Mouse (Mus musculus) CD4-positive, CD25-positive, alpha-beta regulatory T cell, adult 4 months (primary cell): Measurements from ENCODE around the gene Galnt16. TPM values are rescaled to one million over a fixed set of nuclear protein-coding genes. Genes with fewer than 3 reads are reported as not detected.

Source experiments
- ATAC-seq: one replicate; pipeline ENCODE4 v1.8.0; 2017
- polyA plus RNA-seq, 2 experiments: library from polyadenylated mRNA; unstranded; fragments of 100-300 nt; shearing (Covaris generic); gene quantifications; one replicate each; pipeline ENCODE4 v1.2.1; 2017

The Galnt16 gene
- polyA plus RNA-seq, 2 experiments from 2014 or later: 1.2 TPM; not detected in 1

- ATAC-seq: no peak
Observed at GRCm38 (mm10) chr12:80531585-80531984, 13.5 kb downstream of the Galnt16 start.

- ATAC-seq: no peak
Observed at GRCm38 (mm10) chr12:80533876-80534275, 15.8 kb downstream of the Galnt16 start.

- ATAC-seq: no peak
Observed at GRCm38 (mm10) chr12:80537313-80537712, 19.2 kb downstream of the Galnt16 start.

- ATAC-seq: no peak
Observed at GRCm38 (mm10) chr12:80538311-80538710, 20.2 kb downstream of the Galnt16 start.

GRCm38 (mm10) chr12:80545310-80545709, 27.2 kb downstream of the Galnt16 start:
- no peak for ATAC-seq

GRCm38 (mm10) chr12:80549646-80550045, 31.6 kb downstream of the Galnt16 start:
- no peak for ATAC-seq

- ATAC-seq: no peak
Observed at GRCm38 (mm10) chr12:80553157-80553556, 35.1 kb downstream of the Galnt16 start.

GRCm38 (mm10) chr12:80554312-80554711, 36.2 kb downstream of the Galnt16 start:
- ATAC-seq: no peak

- no peak for ATAC-seq
Observed at GRCm38 (mm10) chr12:80561904-80562303, 43.8 kb downstream of the Galnt16 start.

- no peak for ATAC-seq
Observed at GRCm38 (mm10) chr12:80562793-80563192, 44.7 kb downstream of the Galnt16 start.

- no peak for ATAC-seq
Observed at GRCm38 (mm10) chr12:80564990-80565389, 46.9 kb downstream of the Galnt16 start.

- ATAC-seq: no peak
Observed at GRCm38 (mm10) chr12:80565793-80566192, 47.7 kb downstream of the Galnt16 start.

- no peak for ATAC-seq
Observed at GRCm38 (mm10) chr12:80566502-80566901, 48.4 kb downstream of the Galnt16 start.

GRCm38 (mm10) chr12:80567375-80567774, 49.3 kb downstream of the Galnt16 start:
- no peak for ATAC-seq

GRCm38 (mm10) chr12:80569561-80569960, 51.5 kb downstream of the Galnt16 start:
- no peak for ATAC-seq

GRCm38 (mm10) chr12:80574318-80574717, 56.2 kb downstream of the Galnt16 start:
- ATAC-seq: no peak

- no peak for ATAC-seq
Observed at GRCm38 (mm10) chr12:80574825-80575371, 56.8 kb downstream of the Galnt16 start.

- ATAC-seq: no peak
Observed at GRCm38 (mm10) chr12:80577049-80577448, 59.0 kb downstream of the Galnt16 start.

- ATAC-seq: no peak
Observed at GRCm38 (mm10) chr12:80581357-80581756, 63.3 kb downstream of the Galnt16 start.

- no peak for ATAC-seq
Observed at GRCm38 (mm10) chr12:80584973-80585372, 66.9 kb downstream of the Galnt16 start.

- ATAC-seq: no peak
Observed at GRCm38 (mm10) chr12:80594141-80594540, 76.1 kb downstream of the Galnt16 start.

GRCm38 (mm10) chr12:80594781-80595180, 76.7 kb downstream of the Galnt16 start:
- no peak for ATAC-seq

- no peak for ATAC-seq
Observed at GRCm38 (mm10) chr12:80595566-80595965, 77.5 kb downstream of the Galnt16 start.

GRCm38 (mm10) chr12:80595968-80596367, 77.9 kb downstream of the Galnt16 start:
- ATAC-seq: no peak

- no peak for ATAC-seq
Observed at GRCm38 (mm10) chr12:80598236-80598635, 80.2 kb downstream of the Galnt16 start.
